Mouse (Mus musculus) erythroblast, embryonic 14.5 days (primary cell): ENCODE data around the gene Rexo4.

Experiments
- GATA1 ChIP-seq: IDR thresholded peaks from 2 replicates; pipeline ENCODE4 v1.6.1; 2012; ENCODE audit warnings: low read length, inconsistent platforms, mixed read lengths
- TAL1 ChIP-seq: IDR thresholded peaks from 3 replicates; pipeline ENCODE4 v1.6.1; 2012; ENCODE audit warnings: low read length, inconsistent platforms, mixed read lengths

DNA sequence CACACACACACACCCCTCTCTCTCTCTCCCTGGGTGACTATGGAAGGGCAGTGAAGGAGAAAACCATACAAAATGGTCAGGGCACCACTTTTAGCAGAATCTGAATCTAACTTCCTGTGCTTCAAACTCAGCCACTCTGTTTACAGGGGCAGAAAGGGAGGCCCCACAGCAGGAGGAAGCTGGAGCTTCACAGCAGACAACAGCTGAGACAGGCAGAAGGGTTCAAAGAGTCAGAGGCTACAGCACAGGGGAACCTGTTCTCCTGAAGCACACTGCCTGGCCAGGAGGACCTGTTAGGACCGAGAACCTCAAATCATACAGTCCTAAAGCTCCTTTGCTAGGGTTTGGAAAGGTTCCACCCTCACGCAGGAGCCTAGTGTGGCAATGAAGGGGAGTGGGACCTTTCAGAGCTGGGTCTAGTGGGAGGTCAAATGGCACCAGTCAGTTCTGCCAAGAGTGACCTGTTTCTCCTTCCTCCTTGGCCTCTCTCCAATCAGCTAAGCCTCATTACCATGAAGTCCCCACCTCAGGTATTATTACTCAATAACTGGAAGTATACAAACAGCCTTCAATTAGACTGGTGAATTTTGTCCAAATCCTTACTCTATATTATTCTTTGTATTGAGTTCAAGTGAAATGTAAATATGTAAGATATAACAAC lies 9.3 kb downstream of the Rexo4 start:
- TF ChIP-seq GATA1 (no peak), TAL1 (no peak)
